Mouse (Mus musculus) liver, embryonic 15.5 days (tissue): ENCODE measurements at regions not wholly inside any gene's neighbourhood (a gene's known extent, or its start where the extent isn't known, plus 50 kb on each side); places are given as distances from the start of the nearest gene placed in this dataset.

Experiments used
- ATAC-seq: fragments of 200-750 bp; cut with Nextera tagmentation; 2 replicates; pipeline ENCODE4 v1.8.0; 2017; ENCODE audit warnings: moderate number of reproducible peaks, mild to moderate bottlenecking, moderate library complexity; ENCODE audit not compliant: insufficient read depth
- H3K27ac ChIP-seq: fragments of 300-500 bp; sonication (generic); replicated peaks from 2 replicates; pipeline ENCODE4 v1.5.1; 2015; ENCODE audit warnings: mild to moderate bottlenecking, inconsistent platforms
- H3K27me3 ChIP-seq: fragments of 300-500 bp; sonication (generic); 2 replicates; pipeline ENCODE4 v1.6.1; 2015; ENCODE audit warnings: mild to moderate bottlenecking, inconsistent platforms
- H3K36me3 ChIP-seq: fragments of 300-500 bp; sonication (generic); replicated peaks from 2 replicates; pipeline ENCODE4 v1.6.1; 2015; ENCODE audit warnings: moderate library complexity, mild to moderate bottlenecking, inconsistent platforms
- H3K4me1 ChIP-seq: fragments of 300-500 bp; sonication (generic); replicated peaks from 2 replicates; pipeline ENCODE4 v1.6.1; 2015; ENCODE audit warnings: inconsistent platforms
- H3K4me2 ChIP-seq: fragments of 300-500 bp; sonication (generic); 2 replicates; pipeline ENCODE4 v1.6.1; 2015; ENCODE audit warnings: moderate library complexity, mild to moderate bottlenecking, inconsistent platforms
- H3K4me3 ChIP-seq: fragments of 300-500 bp; sonication (generic); replicated peaks from 2 replicates; pipeline ENCODE4 v1.5.1; 2015; ENCODE audit warnings: mild to moderate bottlenecking, inconsistent platforms
- H3K9ac ChIP-seq: fragments of 300-500 bp; sonication (generic); 2 replicates; pipeline ENCODE4 v1.6.1; 2015; ENCODE audit warnings: moderate library complexity, mild to moderate bottlenecking, inconsistent platforms
- H3K9me3 ChIP-seq: fragments of 300-500 bp; sonication (generic); replicated peaks from 2 replicates; pipeline ENCODE4 v1.6.1; 2016; ENCODE audit warnings: inconsistent platforms
- WGBS: fragments of 180-500 bp; shearing (Covaris S2); methylation state at CpG from one replicate; pipeline ENCODE4 v1.1.7; 2015; ENCODE audit warnings: mixed read lengths; ENCODE audit not compliant: insufficient replicate concordance; 5-methylcytosine and 5-hydroxymethylcytosine counted together

DNA sequence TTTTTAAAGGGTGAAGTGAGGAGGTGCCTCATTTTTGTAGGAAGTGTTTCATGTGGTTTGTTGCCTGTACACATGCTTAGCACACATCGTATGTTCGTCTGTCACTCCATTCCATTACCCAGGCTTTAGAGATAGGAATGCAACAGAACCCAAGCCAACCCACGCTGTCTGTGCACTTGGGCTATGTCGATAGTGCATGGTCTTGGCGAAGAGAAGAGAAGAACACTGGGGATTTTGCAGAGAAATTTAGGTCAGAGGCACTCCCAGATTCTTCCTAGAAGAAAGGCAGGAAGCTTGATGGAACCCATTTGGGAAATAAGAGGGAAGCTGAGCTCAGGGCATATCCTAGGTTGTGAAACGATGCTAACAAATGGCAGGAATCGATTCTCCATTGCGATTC, 103.7 kb upstream of the Tgfbr2 start:
- H3K27ac ChIP-seq = no peak overlapping the region

DNA sequence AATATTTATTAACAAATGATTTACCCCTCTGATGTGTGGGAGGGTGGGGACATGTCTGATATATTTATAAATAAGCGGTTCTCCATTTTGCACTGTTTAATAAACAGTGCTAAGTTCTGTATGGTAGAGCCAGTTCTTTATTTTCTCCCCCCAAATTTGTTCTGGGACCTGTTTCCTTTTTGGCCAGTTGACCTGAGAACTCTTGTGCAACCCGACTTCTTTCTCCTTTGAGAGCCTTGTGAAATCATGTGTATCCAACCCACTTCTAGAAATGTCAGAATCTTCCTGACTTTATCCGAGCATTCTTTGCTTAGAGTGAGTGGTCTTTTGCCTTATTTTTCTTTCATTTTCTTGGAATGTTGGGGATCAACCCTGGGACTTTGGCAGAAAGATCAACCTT, 102.6 kb upstream of the Tgfbr2 start:
- Histone ChIP-seq H3K27me3 (no peaks in the 10 kb centered on the region), H3K4me3 (no peak overlapping the region), H3K4me1 (no peaks in the 10 kb centered on the region), H3K9ac (no peak overlapping the region), H3K4me2 (no peak overlapping the region), H3K9me3 (no peaks in the 10 kb centered on the region), H3K36me3 (no peaks in the 10 kb centered on the region), H3K27ac (no peak overlapping the region)
- no peak for ATAC-seq
- WGBS = 38% methylated on average over 3 of the region's 3 CpGs

More for the DNA sequence above, 103.7 kb upstream of the Tgfbr2 start:
- no peak for ATAC-seq
- no peak overlapping the region for H3K4me3 ChIP-seq
- no peaks in the 10 kb centered on the region for H3K4me1 ChIP-seq
- 70% methylated on average over 8 of the region's 8 CpGs for WGBS
- no peak overlapping the region for H3K9ac ChIP-seq
- no peak overlapping the region for H3K4me2 ChIP-seq
- H3K36me3 ChIP-seq = no peaks in the 10 kb centered on the region
- H3K27me3 ChIP-seq = no peaks in the 10 kb centered on the region
- no peaks in the 10 kb centered on the region for H3K9me3 ChIP-seq

DNA sequence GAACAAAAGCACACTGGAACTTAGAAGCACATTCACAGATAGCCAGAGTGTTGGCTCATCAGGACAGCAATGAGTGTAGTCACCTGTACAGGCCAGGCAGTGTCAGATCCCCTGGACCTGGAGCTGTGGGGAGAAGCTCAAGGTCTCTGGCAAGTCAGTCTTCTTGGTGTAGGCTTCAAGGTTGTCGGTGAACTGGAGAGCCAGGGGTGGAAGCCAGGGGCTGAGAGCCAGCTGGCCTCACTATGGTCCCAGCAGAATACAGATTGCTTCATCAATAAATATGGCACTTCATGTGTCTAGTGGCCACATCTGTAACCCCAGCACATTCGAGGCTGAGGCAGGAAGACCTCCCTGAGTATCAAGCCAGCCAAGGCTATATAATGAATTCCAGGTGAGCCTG, 101.0 kb upstream of the Tgfbr2 start:
- Histone ChIP-seq H3K27me3 (no peaks in the 10 kb centered on the region), H3K27ac (no peak overlapping the region), H3K4me1 (no peaks in the 10 kb centered on the region), H3K4me2 (no peak overlapping the region), H3K9ac (no peak overlapping the region), H3K36me3 (no peaks in the 10 kb centered on the region), H3K9me3 (no peaks in the 10 kb centered on the region), H3K4me3 (no peak overlapping the region)
- WGBS = 65% methylated on average over 2 of the region's 2 CpGs
- no peak for ATAC-seq

DNA sequence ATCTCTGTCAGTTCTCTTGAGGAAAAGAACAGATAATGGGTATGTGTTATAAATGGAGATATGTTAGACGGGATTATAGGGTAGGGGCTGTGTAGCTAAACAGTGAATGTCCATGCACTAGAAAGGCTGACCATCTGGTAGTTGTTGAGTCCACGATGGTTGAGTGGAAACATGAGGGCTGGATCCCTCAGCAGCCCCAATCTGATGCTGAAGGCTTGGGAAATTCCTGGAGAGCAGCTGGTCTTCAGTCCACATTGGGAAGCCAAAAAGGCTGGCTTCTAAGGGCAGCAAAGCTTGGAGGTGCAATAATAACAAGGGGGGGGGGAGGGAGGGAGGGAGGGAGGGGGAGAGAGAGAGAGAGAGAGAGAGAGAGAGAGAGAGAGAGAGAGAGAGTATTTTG, 97.3 kb upstream of the Tgfbr2 start:
- no peak overlapping the region for H3K9ac ChIP-seq
- H3K27me3 ChIP-seq = no peaks in the 10 kb centered on the region
- no peak overlapping the region for H3K4me2 ChIP-seq
- H3K4me3 ChIP-seq = no peak overlapping the region
- no peaks in the 10 kb centered on the region for H3K36me3 ChIP-seq
- H3K9me3 ChIP-seq = no peaks in the 10 kb centered on the region
- H3K27ac ChIP-seq = no peak overlapping the region
- no peak for ATAC-seq
- H3K4me1 ChIP-seq = no peaks in the 10 kb centered on the region
- WGBS = 67% methylated on average over 2 of the region's 2 CpGs

DNA sequence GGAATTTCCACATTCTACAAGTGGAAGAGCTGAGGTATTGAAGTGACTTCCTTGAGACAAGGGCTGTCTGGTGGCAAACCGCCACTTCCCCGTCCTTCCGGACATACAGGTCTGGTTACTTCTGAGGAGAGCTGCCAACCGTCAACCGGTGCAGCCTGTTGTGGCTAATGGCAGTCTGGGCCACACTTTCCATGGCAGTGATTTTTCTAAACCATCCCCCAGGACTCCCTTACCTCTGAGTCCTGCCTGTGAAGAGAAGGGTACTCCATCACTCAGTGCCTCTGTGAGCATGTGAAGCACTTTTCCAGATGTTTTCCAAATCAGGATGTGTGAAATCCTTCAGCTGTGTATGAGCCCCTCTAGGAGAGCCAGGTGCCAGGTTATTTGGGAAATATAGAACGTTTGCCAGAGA, 95.3 kb upstream of the Tgfbr2 start:
- H3K9me3 ChIP-seq = no peaks in the 10 kb centered on the region
- H3K4me1 ChIP-seq = no peaks in the 10 kb centered on the region
- no peak overlapping the region for H3K4me3 ChIP-seq
- H3K36me3 ChIP-seq = no peaks in the 10 kb centered on the region
- no peaks in the 10 kb centered on the region for H3K27me3 ChIP-seq
- WGBS = 25% methylated on average over 6 of the region's 6 CpGs
- ATAC-seq = no peak
- no peak overlapping the region for H3K9ac ChIP-seq
- H3K4me2 ChIP-seq = no peak overlapping the region
- H3K27ac ChIP-seq = no peak overlapping the region

DNA sequence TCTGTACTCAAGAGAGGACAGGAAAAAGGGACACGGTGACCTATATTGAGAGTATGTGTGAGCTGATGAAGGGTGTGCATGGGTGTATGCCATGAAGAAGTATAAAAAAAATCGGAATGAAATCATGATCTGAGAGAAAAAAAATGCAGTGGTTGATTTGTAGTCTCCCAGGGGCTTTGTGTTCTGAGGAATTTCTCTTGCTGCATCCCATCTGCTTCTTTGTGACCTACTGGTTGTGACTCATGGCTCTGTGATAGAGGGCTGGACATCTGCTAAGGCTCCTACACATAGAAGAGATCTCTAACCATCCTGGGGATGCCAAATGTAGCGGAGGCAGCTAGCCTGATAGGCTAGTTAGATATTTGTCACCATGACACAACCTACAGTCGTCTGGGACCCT, 92.3 kb upstream of the Tgfbr2 start:
- H3K27ac ChIP-seq = no peak overlapping the region
- 51% methylated on average over 4 of the region's 4 CpGs for WGBS
- ATAC-seq = no peak
- no peaks in the 10 kb centered on the region for H3K4me1 ChIP-seq
- H3K4me2 ChIP-seq = no peak overlapping the region
- H3K9me3 ChIP-seq = no peaks in the 10 kb centered on the region
- no peak overlapping the region for H3K4me3 ChIP-seq
- H3K36me3 ChIP-seq = no peaks in the 10 kb centered on the region
- H3K9ac ChIP-seq = no peak overlapping the region
- no peaks in the 10 kb centered on the region for H3K27me3 ChIP-seq

DNA sequence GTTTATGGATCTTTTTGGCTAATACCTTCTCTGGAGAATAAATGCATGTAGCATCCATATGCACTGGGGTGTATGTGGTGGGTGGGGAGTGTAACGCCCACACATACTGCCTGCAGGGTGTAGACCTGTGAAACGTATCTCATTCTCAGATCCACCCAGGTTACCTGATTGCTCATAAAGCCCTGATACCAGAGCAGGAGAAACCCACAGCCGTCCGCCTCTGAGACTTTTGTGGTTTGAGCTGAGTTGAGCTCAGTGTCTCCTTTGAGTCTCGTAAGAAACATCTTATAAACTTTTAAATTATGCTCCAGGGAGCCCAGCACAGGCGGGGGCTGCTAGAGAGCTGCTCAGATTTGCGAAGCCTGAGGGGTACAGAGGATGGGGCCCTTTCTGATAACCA, 88.7 kb upstream of the Tgfbr2 start:
- Histone ChIP-seq H3K9me3 (no peaks in the 10 kb centered on the region), H3K4me2 (no peak overlapping the region), H3K27ac (no peak overlapping the region), H3K4me1 (no peaks in the 10 kb centered on the region), H3K36me3 (no peaks in the 10 kb centered on the region), H3K27me3 (no peaks in the 10 kb centered on the region), H3K9ac (no peak overlapping the region), H3K4me3 (no peak overlapping the region)
- ATAC-seq = no peak
- WGBS = 48% methylated on average over 7 of the region's 7 CpGs

DNA sequence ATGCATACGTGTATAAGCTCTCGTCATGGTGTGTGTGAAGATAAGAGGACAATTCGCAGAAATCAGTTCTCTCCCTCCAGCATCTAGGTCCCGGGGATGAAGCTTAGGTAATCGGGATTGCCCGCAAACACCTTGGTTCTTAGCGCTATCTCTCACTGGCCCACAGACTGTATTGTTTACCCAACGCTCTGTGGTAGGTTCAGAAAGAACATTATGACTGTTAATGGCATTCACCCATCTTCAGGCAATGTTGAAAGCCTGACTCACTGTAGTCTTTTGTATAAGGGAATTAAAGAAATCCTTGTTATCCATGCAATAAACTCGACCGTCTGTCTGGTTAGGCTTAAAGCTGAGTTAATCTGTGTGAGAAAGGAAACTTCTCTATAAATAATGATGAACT, 84.4 kb upstream of the Tgfbr2 start:
- Histone ChIP-seq H3K9ac (no peak overlapping the region), H3K4me1 (no peaks in the 10 kb centered on the region), H3K36me3 (no peaks in the 10 kb centered on the region), H3K4me3 (no peak overlapping the region), H3K27ac (no peak overlapping the region), H3K27me3 (no peaks in the 10 kb centered on the region), H3K4me2 (no peak overlapping the region), H3K9me3 (no peaks in the 10 kb centered on the region)
- no peak for ATAC-seq
- WGBS = 62% methylated on average over 10 of the region's 10 CpGs

DNA sequence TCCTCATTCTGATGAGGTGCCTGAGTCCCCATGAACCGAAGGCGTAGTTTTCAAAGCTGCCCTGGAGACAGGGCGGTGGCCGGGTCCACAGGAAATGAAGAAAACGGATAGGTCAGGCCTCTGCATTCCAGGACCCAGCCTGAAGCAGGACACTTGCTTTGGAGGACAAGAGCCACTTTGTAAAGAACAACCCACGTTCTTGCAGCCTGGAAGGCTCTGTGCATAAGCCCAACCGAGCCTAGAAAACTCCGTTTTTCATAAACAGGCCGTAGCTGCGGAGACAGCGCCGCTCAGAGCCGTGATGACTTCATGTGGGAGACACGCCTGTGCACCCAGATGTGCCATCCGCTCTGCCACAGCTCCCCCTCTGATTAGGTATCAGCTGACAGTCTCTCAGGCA, 78.4 kb upstream of the Tgfbr2 start:
- Histone ChIP-seq H3K9me3 (no peaks in the 10 kb centered on the region), H3K27ac (no peak overlapping the region)
- 59% methylated on average over 15 of the region's 15 CpGs for WGBS

DNA sequence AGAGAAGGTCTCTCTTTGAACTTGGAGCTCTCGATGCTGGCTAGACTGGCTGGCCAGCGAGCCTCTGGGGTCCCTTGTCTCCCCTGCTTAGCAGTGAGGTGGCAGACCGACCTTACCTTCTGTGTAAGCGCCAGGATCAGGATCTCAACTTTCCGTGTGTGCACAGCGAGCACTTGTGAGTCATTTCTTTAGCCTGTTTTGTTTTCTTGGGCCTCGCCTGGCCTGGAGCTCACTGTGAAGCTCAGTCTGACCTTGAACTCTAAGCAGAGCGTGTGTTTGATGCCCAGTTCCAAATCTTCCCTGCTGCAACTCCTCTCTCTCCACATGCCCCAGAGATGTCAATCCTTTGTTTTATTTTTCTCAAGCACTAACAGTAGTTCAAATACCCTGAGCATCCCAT, 77.6 kb upstream of the Tgfbr2 start:
- WGBS = 62% methylated on average over 8 of the region's 8 CpGs
- H3K9ac ChIP-seq = no peak overlapping the region

More for the DNA sequence above, 78.4 kb upstream of the Tgfbr2 start:
- ATAC-seq = no peak
- Histone ChIP-seq H3K36me3 (no peaks in the 10 kb centered on the region), H3K4me1 (0 out of 2 replicates have a peak, but pooled peaks cover 3% of the 10 kb centered on the region), H3K27me3 (no peaks in the 10 kb centered on the region), H3K9ac (no peak overlapping the region), H3K4me2 (no peak overlapping the region), H3K4me3 (no peak overlapping the region)

DNA sequence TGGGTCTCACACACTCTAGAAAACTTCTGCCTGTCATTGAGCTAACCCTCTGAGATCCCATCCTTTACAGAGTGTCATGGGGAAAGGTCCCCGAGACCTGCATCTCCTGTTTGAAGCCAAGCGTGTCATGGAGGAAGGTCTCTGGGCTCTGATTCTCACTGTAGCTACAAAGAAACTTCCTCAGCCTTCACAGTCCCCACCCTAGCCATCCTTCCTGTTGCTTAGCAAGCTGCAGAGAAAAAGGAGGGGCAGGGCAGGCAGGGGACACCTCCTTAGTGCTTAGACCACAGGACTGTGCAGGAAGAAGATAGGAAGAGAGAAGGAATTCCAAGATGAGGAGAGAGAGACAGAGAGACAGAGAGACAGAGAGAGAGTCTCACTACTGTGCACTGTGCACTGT, 74.6 kb upstream of the Tgfbr2 start:
- Histone ChIP-seq H3K9ac (no peak overlapping the region), H3K27ac (no peak overlapping the region), H3K27me3 (no peaks in the 10 kb centered on the region), H3K36me3 (no peaks in the 10 kb centered on the region), H3K9me3 (no peaks in the 10 kb centered on the region), H3K4me3 (no peak overlapping the region), H3K4me2 (no peak overlapping the region), H3K4me1 (0 out of 2 replicates have a peak, but pooled peaks cover 3% of the 10 kb centered on the region)
- 33% methylated on average over 2 of the region's 2 CpGs for WGBS
- no peak for ATAC-seq

More for the DNA sequence above, 77.6 kb upstream of the Tgfbr2 start:
- Histone ChIP-seq H3K36me3 (no peaks in the 10 kb centered on the region), H3K27ac (no peak overlapping the region), H3K4me2 (no peak overlapping the region), H3K4me1 (0 out of 2 replicates have a peak, but pooled peaks cover 3% of the 10 kb centered on the region), H3K9me3 (no peaks in the 10 kb centered on the region), H3K4me3 (no peak overlapping the region), H3K27me3 (no peaks in the 10 kb centered on the region)
- no peak for ATAC-seq

DNA sequence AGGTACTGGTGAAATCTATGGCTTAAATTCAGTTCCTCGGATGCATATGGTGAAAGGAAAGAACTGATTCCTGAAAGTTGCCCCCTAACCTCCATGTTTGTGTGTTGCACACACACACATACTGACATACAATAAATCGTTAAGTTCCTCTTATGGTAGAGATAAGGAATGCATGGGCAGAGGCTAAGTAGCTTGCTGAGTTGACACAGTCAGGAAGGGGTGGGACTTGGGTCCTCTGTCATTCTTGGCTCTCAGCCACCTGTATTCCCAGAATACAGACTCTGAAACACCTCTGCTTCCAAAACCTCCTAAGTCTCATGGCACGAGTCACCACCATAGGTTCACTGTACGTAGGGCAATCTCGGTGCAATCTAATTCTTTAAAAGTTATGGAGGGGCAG, 70.0 kb upstream of the Tgfbr2 start:
- no peak overlapping the region for H3K4me3 ChIP-seq
- ATAC-seq = no peak

More for the DNA sequence above, 70.0 kb upstream of the Tgfbr2 start:
- Histone ChIP-seq H3K4me1 (no peaks in the 10 kb centered on the region), H3K9ac (no peak overlapping the region), H3K36me3 (no peaks in the 10 kb centered on the region), H3K9me3 (no peaks in the 10 kb centered on the region), H3K4me2 (no peak overlapping the region), H3K27ac (no peak overlapping the region), H3K27me3 (no peaks in the 10 kb centered on the region)
- 43% methylated on average over 5 of the region's 5 CpGs for WGBS
